Mouse (Mus musculus) intestine, embryonic 14.5 days (tissue): ENCODE measurements around the gene Pole2. TPM values are rescaled to one million over a fixed set of nuclear protein-coding genes. Genes with fewer than 3 reads are reported as not detected.

Experiments
- ATAC-seq: fragments of 200-750 bp; cut with Nextera tagmentation; replicated peaks from 2 replicates; pipeline ENCODE4 v1.8.0; 2017; ENCODE audit warnings: low read depth, moderate number of reproducible peaks, moderate TSS enrichment, moderate library complexity; ENCODE audit not compliant: low FRiP score, low TSS enrichment
- DNase-seq: peaks from one replicate; pipeline ENCODE4 v3.0.0-alpha.2; 2018; ENCODE audit warnings: low spot score
- H3K27ac ChIP-seq: fragments of 300-500 bp; sonication (generic); 2 replicates; pipeline ENCODE4 v1.5.1; 2014; ENCODE audit warnings: low read depth, mild to moderate bottlenecking, control low read depth
- H3K27me3 ChIP-seq: fragments of 300-500 bp; sonication (generic); replicated peaks from 2 replicates; pipeline ENCODE4 v1.6.1; 2014; ENCODE audit warnings: low read length, control low read depth; ENCODE audit not compliant: control insufficient read depth, insufficient read depth
- H3K36me3 ChIP-seq: fragments of 300-500 bp; sonication (generic); 2 replicates; pipeline ENCODE4 v1.6.1; 2014; ENCODE audit warnings: low read length, control low read depth; ENCODE audit not compliant: control insufficient read depth, insufficient read depth
- H3K4me1 ChIP-seq: fragments of 300-500 bp; sonication (generic); replicated peaks from 2 replicates; pipeline ENCODE4 v1.6.1; 2014; ENCODE audit warnings: low read length, control low read depth, mixed read lengths; ENCODE audit not compliant: control insufficient read depth, insufficient read depth
- H3K4me2 ChIP-seq: fragments of 300-500 bp; sonication (generic); 2 replicates; pipeline ENCODE4 v1.6.1; 2014; ENCODE audit warnings: low read length
- H3K4me3 ChIP-seq: fragments of 300-500 bp; sonication (generic); 2 replicates; pipeline ENCODE4 v1.5.1; 2014; ENCODE audit warnings: low read depth, low read length, control low read depth, mixed read lengths
- H3K9ac ChIP-seq: fragments of 300-500 bp; sonication (generic); 2 replicates; pipeline ENCODE4 v1.6.1; 2014; ENCODE audit warnings: mild to moderate bottlenecking, low read length
- H3K9me3 ChIP-seq: fragments of 300-500 bp; sonication (generic); 2 replicates; pipeline ENCODE4 v1.6.1; 2016; ENCODE audit warnings: low read length, control low read depth; ENCODE audit not compliant: control insufficient read depth
- WGBS: fragments of 180-500 bp; shearing (Covaris S2); extraction: QIAGEN DNeasy Blood & Tissue Kit; methylation state at CpG from one replicate; pipeline ENCODE4 v1.1.7; 2014; 5-methylcytosine and 5-hydroxymethylcytosine counted together
- polyA plus RNA-seq: library from polyadenylated mRNA; unstranded; fragments of >200 nt; fragmentation: Nextera tagmentation; extraction: Ambion mirVana; gene quantifications from 2 replicates; pipeline ENCODE4 v1.2.1, GENCODE M21; 2014

Pole2 gene
- polyA plus RNA-seq = 28.1 and 29.8 TPM in 2 replicates

GRCm38 (mm10) chr12:69227776-69228466 lies at the start of gene Pole2:
Gene Pole2 (minus strand): TSS chr12:69228195.
- DNase-seq (peak; percentile 98), ATAC-seq (peak; percentile 96)
- H3K36me3 ChIP-seq = peaks cover 15% of the 10 kb centered on the region
- H3K4me1 ChIP-seq = no peaks in the 10 kb centered on the region
- peak within 1 kb of the TSS; percentile 67 for H3K4me2 ChIP-seq
- H3K9ac ChIP-seq = peak within 1 kb of the TSS; percentile 58
- WGBS = under 1% methylated on average over 37 of the region's 37 CpGs
- H3K4me3 ChIP-seq = peak within 1 kb of the TSS; percentile 63
- H3K27ac ChIP-seq = peak within 1 kb of the TSS; percentile 89
- H3K27me3 ChIP-seq = no peaks in the 10 kb centered on the region
- no peaks in the 10 kb centered on the region for H3K9me3 ChIP-seq

GRCm38 (mm10) chr12:69268956-69269355 lies 41.0 kb upstream of the Pole2 start:
- Histone ChIP-seq H3K4me1 (no peaks in the 10 kb centered on the region), H3K9ac (no peak overlapping the region), H3K36me3 (no peaks in the 10 kb centered on the region), H3K4me2 (no peak overlapping the region), H3K9me3 (no peaks in the 10 kb centered on the region), H3K27ac (no peak overlapping the region), H3K27me3 (no peaks in the 10 kb centered on the region), H3K4me3 (no peak overlapping the region)
- ATAC-seq = no peak
- WGBS = 88% methylated on average over 2 of the region's 2 CpGs
- DNase-seq = no peak

- H3K36me3 ChIP-seq = no peaks in the 10 kb centered on the region
- H3K27me3 ChIP-seq = no peaks in the 10 kb centered on the region
- no peaks in the 10 kb centered on the region for H3K9me3 ChIP-seq
- no peak overlapping the region for H3K27ac ChIP-seq
- ATAC-seq = no peak
- 75% methylated on average over 11 of the region's 11 CpGs for WGBS
- no peak overlapping the region for H3K4me2 ChIP-seq
- no peaks in the 10 kb centered on the region for H3K4me1 ChIP-seq
- no peak overlapping the region for H3K9ac ChIP-seq
- no peak overlapping the region for H3K4me3 ChIP-seq
- DNase-seq = no peak
Measured at GRCm38 (mm10) chr12:69267956-69268632, 40.1 kb upstream of the Pole2 start.

GRCm38 (mm10) chr12:69265031-69265430 lies 37.0 kb upstream of the Pole2 start:
- DNase-seq = no peak
- H3K27me3 ChIP-seq = no peaks in the 10 kb centered on the region
- ATAC-seq = no peak
- 78% methylated on average over 3 of the region's 3 CpGs for WGBS
- H3K4me2 ChIP-seq = no peak overlapping the region
- H3K4me1 ChIP-seq = no peaks in the 10 kb centered on the region
- no peaks in the 10 kb centered on the region for H3K9me3 ChIP-seq
- no peak overlapping the region for H3K9ac ChIP-seq
- H3K4me3 ChIP-seq = no peak overlapping the region
- H3K36me3 ChIP-seq = no peaks in the 10 kb centered on the region
- no peak overlapping the region for H3K27ac ChIP-seq

GRCm38 (mm10) chr12:69262251-69262650 lies 34.3 kb upstream of the Pole2 start:
- Histone ChIP-seq H3K4me3 (no peak overlapping the region), H3K9me3 (no peaks in the 10 kb centered on the region), H3K4me2 (no peak overlapping the region), H3K9ac (no peak overlapping the region), H3K27ac (no peak overlapping the region), H3K27me3 (no peaks in the 10 kb centered on the region), H3K4me1 (no peaks in the 10 kb centered on the region), H3K36me3 (no peaks in the 10 kb centered on the region)
- ATAC-seq (no peak), DNase-seq (no peak)
- 93% methylated on average over 5 of the region's 5 CpGs for WGBS

GRCm38 (mm10) chr12:69257836-69258235 lies 29.8 kb upstream of the Pole2 start:
- no peaks in the 10 kb centered on the region for H3K27me3 ChIP-seq
- H3K4me1 ChIP-seq = no peaks in the 10 kb centered on the region
- no peak overlapping the region for H3K4me2 ChIP-seq
- no peak overlapping the region for H3K27ac ChIP-seq
- WGBS = 80% methylated on average over 11 of the region's 11 CpGs
- no peak overlapping the region for H3K4me3 ChIP-seq
- H3K36me3 ChIP-seq = no peaks in the 10 kb centered on the region
- H3K9ac ChIP-seq = no peak overlapping the region
- DNase-seq = no peak
- no peak for ATAC-seq
- no peaks in the 10 kb centered on the region for H3K9me3 ChIP-seq

GRCm38 (mm10) chr12:69253806-69254205 lies 25.8 kb upstream of the Pole2 start:
- Histone ChIP-seq H3K4me2 (no peak overlapping the region), H3K4me1 (no peaks in the 10 kb centered on the region), H3K27ac (no peak overlapping the region), H3K9ac (no peak overlapping the region), H3K36me3 (no peaks in the 10 kb centered on the region), H3K9me3 (no peaks in the 10 kb centered on the region), H3K27me3 (no peaks in the 10 kb centered on the region), H3K4me3 (no peak overlapping the region)
- WGBS = 90% methylated on average over 1 of the region's 1 CpGs
- DNase-seq (no peak), ATAC-seq (no peak)

- ATAC-seq (no peak), DNase-seq (no peak)
- H3K9ac ChIP-seq = no peak overlapping the region
- no peak overlapping the region for H3K4me3 ChIP-seq
- no peaks in the 10 kb centered on the region for H3K4me1 ChIP-seq
- H3K27ac ChIP-seq = no peak overlapping the region
- 73% methylated on average over 8 of the region's 8 CpGs for WGBS
- H3K27me3 ChIP-seq = no peaks in the 10 kb centered on the region
- H3K9me3 ChIP-seq = no peaks in the 10 kb centered on the region
- H3K36me3 ChIP-seq = no peaks in the 10 kb centered on the region
- H3K4me2 ChIP-seq = no peak overlapping the region
Measured at GRCm38 (mm10) chr12:69250756-69251155, 22.8 kb upstream of the Pole2 start.

GRCm38 (mm10) chr12:69249766-69250165 lies 21.8 kb upstream of the Pole2 start:
- Histone ChIP-seq H3K4me3 (no peak overlapping the region), H3K27ac (no peak overlapping the region), H3K9me3 (no peaks in the 10 kb centered on the region), H3K36me3 (no peaks in the 10 kb centered on the region), H3K9ac (no peak overlapping the region), H3K4me1 (no peaks in the 10 kb centered on the region), H3K27me3 (no peaks in the 10 kb centered on the region), H3K4me2 (no peak overlapping the region)
- 86% methylated on average over 4 of the region's 4 CpGs for WGBS
- DNase-seq = no peak
- no peak for ATAC-seq
